Mouse (Mus musculus): ENCODE results near the gene Elovl5.

Gene Elovl5

GRCm38 (mm10) chr9:77953053-77953452 lies 35.9 kb downstream of the Elovl5 start:
- DNase-seq (ENCODE audit: extremely low spot score, low read depth, low spot score) = no peak

- no peak for DNase-seq (ENCODE audit: extremely low spot score, low read depth, low spot score)
Observed at GRCm38 (mm10) chr9:77954496-77954895, 37.3 kb downstream of the Elovl5 start.

- no peak for DNase-seq (ENCODE audit: extremely low spot score, low read depth, low spot score)
Observed at GRCm38 (mm10) chr9:77954981-77955380, 37.8 kb downstream of the Elovl5 start.

- DNase-seq (ENCODE audit: extremely low spot score, low read depth, low spot score) = no peak
Observed at GRCm38 (mm10) chr9:77955511-77955910, 38.3 kb downstream of the Elovl5 start.

GRCm38 (mm10) chr9:77955964-77956363 lies 38.8 kb downstream of the Elovl5 start:
- DNase-seq (ENCODE audit: extremely low spot score, low read depth, low spot score) = no peak

- DNase-seq (ENCODE audit: extremely low spot score, low read depth, low spot score) = no peak
Observed at GRCm38 (mm10) chr9:77958327-77958726, 41.2 kb downstream of the Elovl5 start.

- no peak for DNase-seq (ENCODE audit: extremely low spot score, low read depth, low spot score)
Observed at GRCm38 (mm10) chr9:77959759-77960158, 42.6 kb downstream of the Elovl5 start.

- DNase-seq (ENCODE audit: extremely low spot score, low read depth, low spot score) = no peak
Observed at GRCm38 (mm10) chr9:77961350-77961749, 44.2 kb downstream of the Elovl5 start.

- DNase-seq (ENCODE audit: extremely low spot score, low read depth, low spot score) = no peak
Observed at GRCm38 (mm10) chr9:77964084-77964483, 46.9 kb downstream of the Elovl5 start.

- no peak for DNase-seq (ENCODE audit: extremely low spot score, low read depth, low spot score)
Observed at GRCm38 (mm10) chr9:77965287-77965686, 48.1 kb downstream of the Elovl5 start.

- no peak for DNase-seq (ENCODE audit: extremely low spot score, low read depth, low spot score)
Observed at GRCm38 (mm10) chr9:77965768-77966552, 48.8 kb downstream of the Elovl5 start.

GRCm38 (mm10) chr9:77966861-77967260 lies 49.7 kb downstream of the Elovl5 start:
- no peak for DNase-seq (ENCODE audit: extremely low spot score, low read depth, low spot score)

- no peak for DNase-seq (ENCODE audit: extremely low spot score, low read depth, low spot score)
Observed at GRCm38 (mm10) chr9:77967584-77968163, 50.5 kb downstream of the Elovl5 start.

GRCm38 (mm10) chr9:77969192-77969953 lies 52.2 kb downstream of the Elovl5 start:
- DNase-seq (ENCODE audit: extremely low spot score, low read depth, low spot score) = no peak

- DNase-seq (ENCODE audit: extremely low spot score, low read depth, low spot score) = no peak
Observed at GRCm38 (mm10) chr9:77979000-77979399, 61.8 kb downstream of the Elovl5 start.

GRCm38 (mm10) chr9:77982616-77983015 lies 65.5 kb downstream of the Elovl5 start:
- no peak for DNase-seq (ENCODE audit: extremely low spot score, low read depth, low spot score)

GRCm38 (mm10) chr9:77983521-77983920 lies 66.4 kb downstream of the Elovl5 start:
- DNase-seq (ENCODE audit: extremely low spot score, low read depth, low spot score) = no peak

GRCm38 (mm10) chr9:77986153-77986795 lies 69.1 kb downstream of the Elovl5 start:
- DNase-seq (ENCODE audit: extremely low spot score, low read depth, low spot score) = no peak

- no peak for DNase-seq (ENCODE audit: extremely low spot score, low read depth, low spot score)
Observed at GRCm38 (mm10) chr9:77989626-77990025, 72.5 kb downstream of the Elovl5 start.

GRCm38 (mm10) chr9:77990278-77990677 lies 73.1 kb downstream of the Elovl5 start:
- no peak for DNase-seq (ENCODE audit: extremely low spot score, low read depth, low spot score)

- no peak for DNase-seq (ENCODE audit: extremely low spot score, low read depth, low spot score)
Observed at GRCm38 (mm10) chr9:77991650-77992049, 74.5 kb downstream of the Elovl5 start.
